8 mouse cellular contexts compared by ENCODE assay signal in genomic region chr10:9012829-9013548, GRCm38 (mm10).
A peak's percentile ranks its signal among the peaks of the same experiment; 100 is the strongest.
DNase-seq lines count a peak whose midpoint lies in the region; ATAC-seq and TF ChIP-seq lines count a peak whose summit lies in the region.

No protein-coding gene starts in this region.

- no peak for TF ChIP-seq EP300 in heart, postnatal 0 days (IDR thresholded peaks at IDR 0.05; ENCODE audit: low read depth)

- no peak overlapping the region for H3K27ac ChIP-seq in embryonic facial prominence, embryonic 10.5 days (replicated peaks)
- H3K27ac ChIP-seq in heart, postnatal 0 days (ENCODE audit: low read depth): no peak overlapping the region
- no peak overlapping the region for H3K27ac ChIP-seq in lung, embryonic 16.5 days (ENCODE audit: low read length)

- no peak overlapping the region for H3K9ac ChIP-seq in heart, postnatal 0 days (replicated peaks; ENCODE audit: low read depth, low read length)
- H3K9ac ChIP-seq in lung, embryonic 16.5 days (ENCODE audit: low read length): no peak overlapping the region

- no peaks in the 10 kb centered on the region for H3K4me1 ChIP-seq in E14TG2a.4 (replicated peaks; ENCODE audit: low read depth, low read length)
- peaks cover 3% of the 10 kb centered on the region for H3K4me1 ChIP-seq in embryonic facial prominence, embryonic 10.5 days
- no peaks in the 10 kb centered on the region; the same call in 1 of the 2 replicates for H3K4me1 ChIP-seq in heart, postnatal 0 days (ENCODE audit: control insufficient read depth, insufficient read depth)
- peaks cover 3% of the 10 kb centered on the region for H3K4me1 ChIP-seq in lung, embryonic 16.5 days (replicated peaks; ENCODE audit: control insufficient read depth, insufficient read depth, low read length)

- 44% methylated on average over 5 of the region's 5 CpGs for WGBS in embryonic facial prominence, embryonic 10.5 days
- WGBS in heart, postnatal 0 days: 35% methylated on average over 5 of the region's 5 CpGs
- 34% methylated on average over 5 of the region's 5 CpGs for WGBS in lung, embryonic 16.5 days

- no peaks in the 10 kb centered on the region for H3K36me3 ChIP-seq in E14TG2a.4 (ENCODE audit: insufficient read depth, low read length)
- H3K36me3 ChIP-seq in embryonic facial prominence, embryonic 10.5 days (replicated peaks): no peaks in the 10 kb centered on the region
- H3K36me3 ChIP-seq in heart, postnatal 0 days (replicated peaks; ENCODE audit: control insufficient read depth, insufficient read depth, low read length): no peaks in the 10 kb centered on the region
- H3K36me3 ChIP-seq in lung, embryonic 16.5 days (ENCODE audit: control insufficient read depth, insufficient read depth, low read length): no peaks in the 10 kb centered on the region

- no peaks in the 10 kb centered on the region for H3K9me3 ChIP-seq in E14TG2a.4 (ENCODE audit: low read length)
- no peaks in the 10 kb centered on the region for H3K9me3 ChIP-seq in embryonic facial prominence, embryonic 10.5 days
- no peaks in the 10 kb centered on the region for H3K9me3 ChIP-seq in heart, postnatal 0 days (replicated peaks; ENCODE audit: control insufficient read depth, low read length)
- no peaks in the 10 kb centered on the region for H3K9me3 ChIP-seq in lung, embryonic 16.5 days (ENCODE audit: control insufficient read depth, low read length)

- H3K4me3 ChIP-seq in E14TG2a.4 (replicated peaks; ENCODE audit: low read length): no peak overlapping the region
- H3K4me3 ChIP-seq in embryonic facial prominence, embryonic 10.5 days: no peak overlapping the region
- H3K4me3 ChIP-seq in heart, postnatal 0 days (ENCODE audit: low read depth, low read length): no peak overlapping the region
- no peak overlapping the region for H3K4me3 ChIP-seq in lung, embryonic 16.5 days (ENCODE audit: low read length)

- no peak overlapping the region for H3K4me2 ChIP-seq in heart, postnatal 0 days (ENCODE audit: low read depth, low read length)
- H3K4me2 ChIP-seq in lung, embryonic 16.5 days (ENCODE audit: low read depth, low read length): no peak overlapping the region

- TF ChIP-seq CTCF in E14TG2a.4 (conservative IDR thresholded peaks at IDR 0.05; ENCODE audit: low read length): peak; percentile 88
- TF ChIP-seq CTCF in heart, postnatal 0 days (IDR thresholded peaks at IDR 0.05; ENCODE audit: low read depth): peak; percentile 89

- ATAC-seq in heart, postnatal 0 days (ENCODE audit: insufficient read depth, low read depth): peak; percentile 30
- ATAC-seq in lung, embryonic 16.5 days (ENCODE audit: low read depth): 0 out of 2 replicates have a peak, but pooled peaks have one; percentile 23

- no peaks in the 10 kb centered on the region for H3K27me3 ChIP-seq in E14TG2a.4 (ENCODE audit: insufficient read depth, low read length)
- no peaks in the 10 kb centered on the region for H3K27me3 ChIP-seq in embryonic facial prominence, embryonic 10.5 days (replicated peaks; ENCODE audit: low read depth, poor library complexity, severe bottlenecking)
- H3K27me3 ChIP-seq in heart, postnatal 0 days (ENCODE audit: control insufficient read depth, insufficient read depth, low read length): no peaks in the 10 kb centered on the region
- H3K27me3 ChIP-seq in lung, embryonic 16.5 days (ENCODE audit: control insufficient read depth, insufficient read depth, low read depth, low read length): no peaks in the 10 kb centered on the region

- DNase-seq in adrenal gland, postnatal 36 days: peak; percentile 81 to 87
- peak; percentile 83 for DNase-seq in embryonic facial prominence, embryonic 10.5 days (ENCODE audit: low spot score)
- DNase-seq in heart, postnatal 0 days (ENCODE audit: low spot score): peak; percentile 40
- peak; percentile 47 to 66 for DNase-seq in layer of hippocampus, adult 18-20 months (ENCODE audit: low spot score in 2 of 2)
- DNase-seq in ovary, postnatal 10 days (ENCODE audit: low spot score): peak; percentile 29
- DNase-seq in urinary bladder, adult 18-20 months (ENCODE audit: low spot score in 2 of 2): peak; percentile 44 to 47

Comparison
In these comparisons a context has a peak if more than half of its experiments do, and no peak if none do; other contexts are left out.
1. DNase-seq: peak in every context shown above with its lines; median percentile 84 in adrenal gland, postnatal 36 days; 83 in embryonic facial prominence, embryonic 10.5 days; 56 in layer of hippocampus, adult 18-20 months; 46 in urinary bladder, adult 18-20 months; 40 in heart, postnatal 0 days; 29 in ovary, postnatal 10 days.